Comparison of ENCODE assay signal across 10 mouse cellular contexts in the genomic region with DNA sequence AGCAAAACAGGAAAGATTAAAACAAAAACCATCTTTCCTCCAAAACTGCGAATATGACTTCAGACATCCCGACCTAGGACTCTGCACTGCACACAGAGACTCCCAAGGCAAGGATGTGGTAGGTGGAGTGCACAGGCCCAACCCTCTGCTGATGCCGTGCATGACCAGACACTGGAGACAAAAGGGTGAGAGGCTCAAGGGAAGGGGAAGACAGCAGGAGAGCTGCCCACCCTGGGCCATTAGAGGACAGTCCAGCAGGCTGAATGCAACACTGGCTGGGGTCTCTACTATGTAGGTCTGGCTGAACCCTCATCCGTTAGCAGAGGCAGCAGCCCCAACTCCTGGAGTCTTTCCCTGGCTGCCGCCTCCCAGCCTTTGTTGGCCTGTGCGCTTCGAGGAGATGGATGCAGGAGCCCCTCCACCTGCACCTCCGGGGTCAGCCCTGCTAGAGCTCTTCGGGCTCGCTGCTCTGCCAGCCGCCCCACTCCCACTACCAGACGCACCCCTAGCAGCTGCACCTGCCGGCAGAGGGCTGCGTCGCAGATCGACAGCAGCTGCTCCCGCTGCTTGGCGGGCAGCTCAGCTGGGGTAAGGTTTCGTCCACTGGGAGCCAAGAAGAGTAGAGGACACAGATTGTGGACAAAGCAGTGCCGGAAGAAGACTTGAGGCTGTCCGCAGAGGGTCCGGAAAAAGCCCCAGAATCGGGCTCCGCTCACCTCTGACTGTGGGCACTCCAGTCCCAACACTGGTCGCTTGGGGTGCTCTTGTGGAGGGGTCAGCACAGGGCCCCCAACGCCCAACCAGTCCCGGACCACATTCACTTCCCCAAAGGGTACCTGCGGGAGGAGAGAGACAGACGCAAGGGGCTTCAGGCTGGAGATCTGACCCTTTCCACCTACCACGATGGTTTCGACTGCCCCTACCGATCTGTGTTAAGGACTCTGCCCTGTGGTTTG. TPM values are rescaled to one million over a fixed set of nuclear protein-coding genes. Genes with fewer than 3 reads are reported as not detected.
DNase-seq lines count a peak whose midpoint lies in the region; ATAC-seq and TF ChIP-seq lines count a peak whose summit lies in the region.
"Had no signal": no experiment of that assay in that cellular context is flagged by ENCODE, and none has a peak within 500 bp of the region (broad histone marks: within the 10 kb centered on the region; RNA-seq: fewer than 3 reads in every experiment).

No protein-coding gene starts in this region.

- peak; percentile 38; the same call in 1 of the 2 replicates for ATAC-seq in forebrain, postnatal 0 days
- peak; percentile 74 for ATAC-seq in limb, embryonic 14.5 days (ENCODE audit: low FRiP score, low read depth)

- no peaks in the 10 kb centered on the region for H3K4me1 ChIP-seq in forebrain, postnatal 0 days (ENCODE audit: insufficient read depth)
- no peaks in the 10 kb centered on the region for H3K4me1 ChIP-seq in limb, embryonic 14.5 days (ENCODE audit: control insufficient read depth, insufficient read depth, low read length)

- no peak overlapping the region for H3K27ac ChIP-seq in forebrain, postnatal 0 days (ENCODE audit: low read depth, low read length)
- H3K27ac ChIP-seq in limb, embryonic 14.5 days (replicated peaks; ENCODE audit: low read depth, low read length): no peak overlapping the region
- H3K27ac ChIP-seq: hindbrain, embryonic 15.5 days had no signal

- no peaks in the 10 kb centered on the region for H3K27me3 ChIP-seq in forebrain, postnatal 0 days (ENCODE audit: insufficient read depth, low read length)
- H3K27me3 ChIP-seq in limb, embryonic 14.5 days (ENCODE audit: control insufficient read depth, insufficient read depth, low read length): peaks cover 13% of the 10 kb centered on the region; the same call in 1 of the 2 replicates
- H3K27me3 ChIP-seq: hindbrain, embryonic 15.5 days had no signal

- WGBS in forebrain, postnatal 0 days: 29% methylated on average over 32 of the region's 32 CpGs
- WGBS in limb, embryonic 14.5 days: 29% methylated on average over 31 of the region's 32 CpGs

- TF ChIP-seq CTCF in forebrain, postnatal 0 days (IDR thresholded peaks at IDR 0.05; ENCODE audit: low read depth): 0 out of 2 replicates have a peak, but pooled peaks have one; percentile 8

- peak; percentile 63 for DNase-seq in retina, postnatal 1 day
- no peak for DNase-seq in retina, embryonic 14.5 days (ENCODE audit: low spot score)
- DNase-seq in forebrain, postnatal 0 days: no peak
- DNase-seq in limb, embryonic 14.5 days (ENCODE audit: low spot score): no peak
- no peak for DNase-seq in adipocyte (ENCODE audit: low spot score)
- no peak for DNase-seq in adrenal gland, adult 8-10 months
- DNase-seq in urinary bladder, adult 2 months (ENCODE audit: low spot score): no peak
- DNase-seq: adrenal gland, adult 2 months; cerebellum, postnatal 36 days had no signal

- no peak for TF ChIP-seq POLR2A in limb, embryonic 14.5 days (IDR thresholded peaks at IDR 0.05; ENCODE audit: borderline replicate concordance, extremely low read depth, insufficient read depth, insufficient read length)

- no peak overlapping the region for H3K9ac ChIP-seq in forebrain, postnatal 0 days
- H3K9ac ChIP-seq in limb, embryonic 14.5 days (ENCODE audit: low read depth, low read length, severe bottlenecking): no peak overlapping the region
- H3K9ac ChIP-seq: hindbrain, embryonic 15.5 days had no signal

- no peak overlapping the region for H3K4me2 ChIP-seq in forebrain, postnatal 0 days (ENCODE audit: low read depth)
- H3K4me2 ChIP-seq in limb, embryonic 14.5 days (replicated peaks; ENCODE audit: low read depth, low read length, severe bottlenecking): no peak overlapping the region
- H3K4me2 ChIP-seq: hindbrain, embryonic 15.5 days had no signal

- no peak overlapping the region for H3K4me3 ChIP-seq in forebrain, postnatal 0 days (ENCODE audit: low read depth, low read length)
- no peak overlapping the region for H3K4me3 ChIP-seq in limb, embryonic 14.5 days (replicated peaks; ENCODE audit: low read length)
- H3K4me3 ChIP-seq: hindbrain, embryonic 15.5 days had no signal

- H3K9me3 ChIP-seq in forebrain, postnatal 0 days (ENCODE audit: low read length): no peaks in the 10 kb centered on the region
- no peaks in the 10 kb centered on the region for H3K9me3 ChIP-seq in limb, embryonic 14.5 days (ENCODE audit: control insufficient read depth, low read length)
- H3K9me3 ChIP-seq: hindbrain, embryonic 15.5 days had no signal

- 0 out of 2 replicates have a peak, but pooled peaks cover 3% of the 10 kb centered on the region for H3K36me3 ChIP-seq in forebrain, postnatal 0 days (ENCODE audit: insufficient read depth)
- 0 out of 2 replicates have a peak, but pooled peaks cover 7% of the 10 kb centered on the region for H3K36me3 ChIP-seq in limb, embryonic 14.5 days (ENCODE audit: control insufficient read depth, insufficient read depth, low read length)
- H3K36me3 ChIP-seq: hindbrain, embryonic 15.5 days had no signal

RNA-seq across cellular contexts. Expression of gene Smug1, which starts 11.2 kb away (rescaled TPM):
- total RNA-seq in forebrain, postnatal 0 days (2014; rRNA removed): 34.0 and 34.4 TPM in 2 replicates
- 14.6 and 18.5 TPM in 2 replicates for polyA plus RNA-seq in forebrain, postnatal 0 days (2015; fragmentation: Nextera tagmentation; extraction: Ambion mirVana)
- 18.6 and 22.4 TPM in 2 replicates for polyA plus RNA-seq in limb, embryonic 14.5 days (2012; rRNA removed)
- polyA plus RNA-seq in limb, embryonic 14.5 days (2014; fragmentation: Nextera tagmentation; extraction: Ambion mirVana): 18.2 and 18.9 TPM in 2 replicates
- 10 to 100 TPM; 14.3 to 22.9 (median 15.7) TPM for total RNA-seq in adrenal gland, adult 8-10 months (2022)
- 15.1 and 18.5 TPM in 2 replicates for polyA plus RNA-seq in urinary bladder, adult 2 months (2012; rRNA removed)
